Mouse (Mus musculus): Measurements from ENCODE around the gene Ppy. TPM values are rescaled to one million over a fixed set of nuclear protein-coding genes. Genes with fewer than 3 reads are reported as not detected.

The Ppy gene
- polyA plus RNA-seq, 1 experiment = not detected

DNA sequence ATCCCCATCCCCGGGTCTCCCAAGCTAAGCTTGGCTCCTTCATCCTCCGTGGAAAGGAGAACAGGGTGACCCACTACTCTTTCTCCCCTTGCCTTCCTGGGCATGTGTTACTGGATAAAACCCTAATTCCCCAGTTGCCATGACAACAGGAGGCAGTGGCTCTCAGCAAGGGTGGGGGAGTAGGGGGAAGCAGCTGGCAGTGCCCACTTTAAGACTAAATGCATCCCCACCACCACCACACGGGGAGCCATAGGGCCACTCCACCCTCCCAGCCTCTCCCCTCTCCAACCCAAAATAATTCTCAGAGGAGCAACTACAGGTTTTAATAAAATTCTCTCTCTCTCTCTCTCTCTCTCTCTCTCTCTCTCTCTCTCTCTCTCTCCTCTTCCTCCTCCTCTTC, 14.8 kb downstream of the Ppy start:
- Histone ChIP-seq H3K4me3 (peak overlapping the region; percentile 71), H3K79me2 (ENCODE audit: control insufficient read depth, insufficient read depth) (no peaks in the 10 kb centered on the region), H3K4me2 (ENCODE audit: low read depth) (peak overlapping the region; percentile 100), H3K27me3 (ENCODE audit: control insufficient read depth, insufficient read depth, insufficient read length) (peaks cover 6% of the 10 kb centered on the region), H3K36me3 (ENCODE audit: control insufficient read depth, insufficient read depth) (no peaks in the 10 kb centered on the region), H3ac (ENCODE audit: control insufficient read depth, insufficient read length) (no peak overlapping the region)
- peak in 1 of 3 experiments; percentile 28 for TF ChIP-seq MYOD1 (IDR thresholded peaks at IDR 0.05; ENCODE audit: control insufficient read depth in 1 of 3, insufficient read length in 2 of 3, low read depth in 2 of 3)
- TF ChIP-seq REST (IDR thresholded peaks at IDR 0.05; ENCODE audit: insufficient read depth, insufficient read length) = no peak
- TF ChIP-seq POLR2AphosphoS2 (IDR thresholded peaks at IDR 0.05; ENCODE audit: insufficient read length, low read depth) = no peak
- no peak for TF ChIP-seq SRF (IDR thresholded peaks at IDR 0.05; ENCODE audit: control insufficient read depth, insufficient read length, low read depth)

DNA sequence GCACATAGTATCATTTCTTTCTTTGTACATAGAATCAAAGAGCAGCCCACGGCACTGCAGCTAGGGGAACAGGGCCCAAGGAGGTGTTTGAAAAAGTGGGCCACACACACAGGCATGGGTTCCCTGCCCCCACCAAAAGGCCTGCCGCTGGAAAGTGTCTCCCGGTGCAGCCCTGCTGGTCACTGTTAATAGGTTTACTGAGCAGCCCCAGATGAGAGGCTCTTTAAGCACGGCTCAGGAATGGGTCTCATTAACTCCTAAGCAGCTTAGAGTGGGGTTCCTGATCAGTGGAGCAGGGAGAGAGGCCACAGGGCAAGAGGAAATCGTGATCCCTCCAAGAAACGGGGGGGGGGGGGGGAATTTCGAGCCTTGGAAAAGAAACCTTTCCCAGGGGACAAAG, 17.0 kb downstream of the Ppy start:
- peaks cover 6% of the 10 kb centered on the region for H3K27me3 ChIP-seq (ENCODE audit: control insufficient read depth, insufficient read depth, insufficient read length)
- no peaks in the 10 kb centered on the region for H3K36me3 ChIP-seq (ENCODE audit: control insufficient read depth, insufficient read depth)
- no peak overlapping the region for H3K4me3 ChIP-seq
- H3K79me2 ChIP-seq (ENCODE audit: control insufficient read depth, insufficient read depth) = no peaks in the 10 kb centered on the region
- H3K4me2 ChIP-seq (ENCODE audit: low read depth) = no peak overlapping the region
- no peak overlapping the region for H3ac ChIP-seq (ENCODE audit: control insufficient read depth, insufficient read length)
- TF ChIP-seq POLR2A (IDR thresholded peaks at IDR 0.05; ENCODE audit: insufficient read length, low read depth) (no peak), SRF (IDR thresholded peaks at IDR 0.05; ENCODE audit: control insufficient read depth, insufficient read length, low read depth) (no peak), POLR2AphosphoS2 (IDR thresholded peaks at IDR 0.05; ENCODE audit: insufficient read length, low read depth) (no peak), MYOG (IDR thresholded peaks at IDR 0.05; ENCODE audit: control insufficient read depth in 1 of 3, insufficient read depth in 1 of 3, insufficient read length in 2 of 3, low read depth in 2 of 3) (no peak), MYOD1 (IDR thresholded peaks at IDR 0.05; ENCODE audit: control insufficient read depth in 1 of 3, insufficient read length in 2 of 3, low read depth in 2 of 3) (no peak), CEBPB (IDR thresholded peaks at IDR 0.05; ENCODE audit: insufficient read depth, poor library complexity, severe bottlenecking) (no peak), TCF3 (IDR thresholded peaks at IDR 0.05; ENCODE audit: insufficient read length, low read depth) (no peak), E2F4 (IDR thresholded peaks at IDR 0.05; ENCODE audit: insufficient read depth) (no peak), USF1 (IDR thresholded peaks at IDR 0.05; ENCODE audit: low read depth) (no peak), REST (IDR thresholded peaks at IDR 0.05; ENCODE audit: insufficient read depth, insufficient read length) (no peak), TCF12 (IDR thresholded peaks at IDR 0.05; ENCODE audit: insufficient read depth, poor library complexity, severe bottlenecking) (no peak)

GRCm38 (mm10) chr11:102083193-102083592, 17.9 kb downstream of the Ppy start:
- H3K27me3 ChIP-seq (ENCODE audit: control insufficient read depth, insufficient read depth, insufficient read length) = peaks cover 6% of the 10 kb centered on the region
- TF ChIP-seq TCF12 (IDR thresholded peaks at IDR 0.05; ENCODE audit: insufficient read depth, poor library complexity, severe bottlenecking) (no peak), REST (IDR thresholded peaks at IDR 0.05; ENCODE audit: insufficient read depth, insufficient read length) (no peak), MYOD1 (IDR thresholded peaks at IDR 0.05; ENCODE audit: control insufficient read depth in 1 of 3, insufficient read length in 2 of 3, low read depth in 2 of 3) (no peak), MYOG (IDR thresholded peaks at IDR 0.05; ENCODE audit: control insufficient read depth in 1 of 3, insufficient read depth in 1 of 3, insufficient read length in 2 of 3, low read depth in 2 of 3) (no peak), CEBPB (IDR thresholded peaks at IDR 0.05; ENCODE audit: insufficient read depth, poor library complexity, severe bottlenecking) (no peak), USF1 (IDR thresholded peaks at IDR 0.05; ENCODE audit: low read depth) (no peak), POLR2AphosphoS2 (IDR thresholded peaks at IDR 0.05; ENCODE audit: insufficient read length, low read depth) (no peak), MAX (IDR thresholded peaks at IDR 0.05; ENCODE audit: low read depth) (no peak), TCF3 (IDR thresholded peaks at IDR 0.05; ENCODE audit: insufficient read length, low read depth) (no peak), POLR2A (IDR thresholded peaks at IDR 0.05; ENCODE audit: insufficient read length, low read depth) (no peak), SRF (IDR thresholded peaks at IDR 0.05; ENCODE audit: control insufficient read depth, insufficient read length, low read depth) (no peak), E2F4 (IDR thresholded peaks at IDR 0.05; ENCODE audit: insufficient read depth) (no peak)
- no peak overlapping the region for H3ac ChIP-seq (ENCODE audit: control insufficient read depth, insufficient read length)
- no peak overlapping the region for H3K4me3 ChIP-seq
- H3K4me2 ChIP-seq (ENCODE audit: low read depth) = no peak overlapping the region
- no peaks in the 10 kb centered on the region for H3K79me2 ChIP-seq (ENCODE audit: control insufficient read depth, insufficient read depth)
- H3K36me3 ChIP-seq (ENCODE audit: control insufficient read depth, insufficient read depth) = no peaks in the 10 kb centered on the region

GRCm38 (mm10) chr11:102082322-102082721, 18.8 kb downstream of the Ppy start:
- H3K4me3 ChIP-seq = no peak overlapping the region
- H3ac ChIP-seq (ENCODE audit: control insufficient read depth, insufficient read length) = no peak overlapping the region
- no peaks in the 10 kb centered on the region for H3K79me2 ChIP-seq (ENCODE audit: control insufficient read depth, insufficient read depth)
- no peaks in the 10 kb centered on the region for H3K36me3 ChIP-seq (ENCODE audit: control insufficient read depth, insufficient read depth)
- no peak overlapping the region for H3K4me2 ChIP-seq (ENCODE audit: low read depth)
- TF ChIP-seq TCF3 (IDR thresholded peaks at IDR 0.05; ENCODE audit: insufficient read length, low read depth) (no peak), POLR2A (IDR thresholded peaks at IDR 0.05; ENCODE audit: insufficient read length, low read depth) (no peak), MAX (IDR thresholded peaks at IDR 0.05; ENCODE audit: low read depth) (no peak), SRF (IDR thresholded peaks at IDR 0.05; ENCODE audit: control insufficient read depth, insufficient read length, low read depth) (no peak), E2F4 (IDR thresholded peaks at IDR 0.05; ENCODE audit: insufficient read depth) (no peak), MYOG (IDR thresholded peaks at IDR 0.05; ENCODE audit: control insufficient read depth in 1 of 3, insufficient read depth in 1 of 3, insufficient read length in 2 of 3, low read depth in 2 of 3) (no peak), USF1 (IDR thresholded peaks at IDR 0.05; ENCODE audit: low read depth) (no peak), CEBPB (IDR thresholded peaks at IDR 0.05; ENCODE audit: insufficient read depth, poor library complexity, severe bottlenecking) (no peak), TCF12 (IDR thresholded peaks at IDR 0.05; ENCODE audit: insufficient read depth, poor library complexity, severe bottlenecking) (no peak), MYOD1 (IDR thresholded peaks at IDR 0.05; ENCODE audit: control insufficient read depth in 1 of 3, insufficient read length in 2 of 3, low read depth in 2 of 3) (no peak), REST (IDR thresholded peaks at IDR 0.05; ENCODE audit: insufficient read depth, insufficient read length) (no peak), POLR2AphosphoS2 (IDR thresholded peaks at IDR 0.05; ENCODE audit: insufficient read length, low read depth) (no peak)
- peaks cover 6% of the 10 kb centered on the region for H3K27me3 ChIP-seq (ENCODE audit: control insufficient read depth, insufficient read depth, insufficient read length)

- no peak overlapping the region for H3K4me3 ChIP-seq
- H3K79me2 ChIP-seq (ENCODE audit: control insufficient read depth, insufficient read depth) = no peaks in the 10 kb centered on the region
- H3K36me3 ChIP-seq (ENCODE audit: control insufficient read depth, insufficient read depth) = no peaks in the 10 kb centered on the region
- no peak overlapping the region for H3ac ChIP-seq (ENCODE audit: control insufficient read depth, insufficient read length)
- H3K27me3 ChIP-seq (ENCODE audit: control insufficient read depth, insufficient read depth, insufficient read length) = peaks cover 4% of the 10 kb centered on the region
- no peak for TF ChIP-seq MYOD1 (IDR thresholded peaks at IDR 0.05; ENCODE audit: control insufficient read depth in 1 of 3, insufficient read length in 2 of 3, low read depth in 2 of 3)
- no peak for TF ChIP-seq POLR2A (IDR thresholded peaks at IDR 0.05; ENCODE audit: insufficient read length, low read depth)
- TF ChIP-seq CEBPB (IDR thresholded peaks at IDR 0.05; ENCODE audit: insufficient read depth, poor library complexity, severe bottlenecking) = no peak
- no peak for TF ChIP-seq TCF12 (IDR thresholded peaks at IDR 0.05; ENCODE audit: insufficient read depth, poor library complexity, severe bottlenecking)
- no peak for TF ChIP-seq MAX (IDR thresholded peaks at IDR 0.05; ENCODE audit: low read depth)
- TF ChIP-seq SRF (IDR thresholded peaks at IDR 0.05; ENCODE audit: control insufficient read depth, insufficient read length, low read depth) = no peak
- TF ChIP-seq TCF3 (IDR thresholded peaks at IDR 0.05; ENCODE audit: insufficient read length, low read depth) = no peak
- H3K4me2 ChIP-seq (ENCODE audit: low read depth) = no peak overlapping the region
Observed at GRCm38 (mm10) chr11:102073722-102074121, 27.4 kb downstream of the Ppy start.

Data from myocyte (in vitro differentiated cells).